In the genomic region with DNA sequence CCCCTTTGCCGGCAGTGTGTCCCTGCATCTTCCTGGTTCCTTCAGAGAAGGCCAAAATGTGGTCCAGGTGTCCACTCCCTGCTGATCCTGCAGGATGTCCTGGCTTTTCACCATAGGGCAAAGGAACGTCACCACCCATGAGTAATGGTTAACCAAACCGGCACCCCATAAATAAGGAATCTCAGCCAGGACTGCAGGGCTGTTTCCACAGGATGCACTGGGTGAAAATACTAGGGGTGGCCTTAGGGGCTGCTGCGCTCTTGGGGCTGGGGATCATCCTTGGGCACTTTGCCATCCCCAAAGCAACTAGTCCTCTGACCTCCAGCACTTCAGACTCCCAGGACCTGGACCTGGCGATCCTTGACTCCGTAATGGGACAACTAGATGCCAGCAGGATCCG, we compare ENCODE assay signal across 15 mouse cellular contexts. TPM values are rescaled to one million over a fixed set of nuclear protein-coding genes. Genes with fewer than 3 reads are reported as not detected.
DNase-seq lines count a peak whose midpoint lies in the region; ATAC-seq and TF ChIP-seq lines count a peak whose summit lies in the region.
"Had no signal": no experiment of that assay in that cellular context is flagged by ENCODE, and none has a peak within 500 bp of the region (broad histone marks: within the 10 kb centered on the region; RNA-seq: fewer than 3 reads in every experiment).

A gene (plus strand): TSS at position 197 of the 400 bp plus-strand sequence.

- H3K4me3 ChIP-seq in neural tube, embryonic 11.5 days (ENCODE audit: low read depth, low read length) = no peak within 1 kb of the TSS
- peak within 1 kb of the TSS; percentile 36 for H3K4me3 ChIP-seq in intestine, postnatal 0 days (ENCODE audit: low read depth, low read length)
- H3K4me3 ChIP-seq: heart, embryonic 12.5 days; limb, embryonic 15.5 days had no signal

- H3K27ac ChIP-seq in neural tube, embryonic 11.5 days (ENCODE audit: low read depth, low read length) = no peak within 1 kb of the TSS
- peak within 1 kb of the TSS; percentile 50 for H3K27ac ChIP-seq in intestine, postnatal 0 days (ENCODE audit: low read depth, low read length)
- H3K27ac ChIP-seq: kidney, postnatal 0 days; limb, embryonic 15.5 days had no signal

- H3K4me1 ChIP-seq in neural tube, embryonic 11.5 days (ENCODE audit: control insufficient read depth, insufficient read depth, low read length) = no peaks in the 10 kb centered on the region
- 0 out of 2 replicates have a peak, but pooled peaks cover 5% of the 10 kb centered on the region for H3K4me1 ChIP-seq in intestine, postnatal 0 days (replicated peaks; ENCODE audit: control insufficient read depth, insufficient read depth, low read length)
- H3K4me1 ChIP-seq: heart, embryonic 12.5 days; limb, embryonic 15.5 days had no signal

- ATAC-seq in neural tube, embryonic 11.5 days (ENCODE audit: insufficient read depth, low FRiP score, low TSS enrichment) = no peak
- peak; percentile 40; the same call in 1 of the 2 replicates for ATAC-seq in intestine, postnatal 0 days

- peak within 1 kb of the TSS; percentile 22; the same call in 1 of the 2 replicates for H3K9ac ChIP-seq in neural tube, embryonic 11.5 days (ENCODE audit: low read length)
- no peak within 1 kb of the TSS for H3K9ac ChIP-seq in intestine, postnatal 0 days (ENCODE audit: low read depth, low read length)
- H3K9ac ChIP-seq: heart, embryonic 12.5 days; limb, embryonic 15.5 days had no signal

- no peaks in the 10 kb centered on the region for H3K9me3 ChIP-seq in neural tube, embryonic 11.5 days (ENCODE audit: control insufficient read depth, low read length)
- no peaks in the 10 kb centered on the region for H3K9me3 ChIP-seq in intestine, postnatal 0 days (ENCODE audit: control insufficient read depth)
- H3K9me3 ChIP-seq: heart, embryonic 12.5 days; limb, embryonic 15.5 days had no signal

- peak; percentile 33 for DNase-seq in kidney, adult 18-20 months
- DNase-seq in kidney, postnatal 10 days = no peak
- no peak for DNase-seq in neural tube, embryonic 11.5 days (ENCODE audit: low spot score)
- no peak for DNase-seq in neural tube, embryonic 10.5 days (ENCODE audit: extremely low spot score, low spot score)
- no peak for DNase-seq in yolk sac, embryonic 10.5 days (ENCODE audit: low spot score)
- no peak for DNase-seq in embryo, embryonic 10.5 days (ENCODE audit: low spot score)
- DNase-seq: cerebellum, postnatal 10 days; embryo, embryonic 11 days; gastrocnemius, postnatal 36 days; heart, postnatal 36 days; right cerebral cortex, postnatal 25 days had no signal

- no peak for TF ChIP-seq CTCF in intestine, postnatal 0 days (IDR thresholded peaks at IDR 0.05; ENCODE audit: low read depth)

- H3K4me2 ChIP-seq in neural tube, embryonic 11.5 days (ENCODE audit: low read depth) = no peak within 1 kb of the TSS
- H3K4me2 ChIP-seq in intestine, postnatal 0 days (replicated peaks; ENCODE audit: low read depth) = peak within 1 kb of the TSS; percentile 63
- H3K4me2 ChIP-seq: heart, embryonic 12.5 days; limb, embryonic 15.5 days had no signal

- WGBS in neural tube, embryonic 11.5 days = 85% methylated on average over 7 of the region's 7 CpGs
- WGBS in intestine, postnatal 0 days = 46% methylated on average over 7 of the region's 7 CpGs

- no peaks in the 10 kb centered on the region for H3K27me3 ChIP-seq in neural tube, embryonic 11.5 days (ENCODE audit: control insufficient read depth, insufficient read depth, low read length)
- no peaks in the 10 kb centered on the region for H3K27me3 ChIP-seq in intestine, postnatal 0 days (replicated peaks; ENCODE audit: control insufficient read depth, insufficient read depth, low read length)
- H3K27me3 ChIP-seq: heart, embryonic 12.5 days; limb, embryonic 15.5 days had no signal

- no peaks in the 10 kb centered on the region for H3K36me3 ChIP-seq in neural tube, embryonic 11.5 days (ENCODE audit: control insufficient read depth, insufficient read depth, low read length)
- H3K36me3 ChIP-seq in intestine, postnatal 0 days (ENCODE audit: control insufficient read depth, insufficient read depth) = peaks cover 5% of the 10 kb centered on the region; the same call in 1 of the 2 replicates
- H3K36me3 ChIP-seq: heart, embryonic 12.5 days; limb, embryonic 15.5 days had no signal

RNA-seq across cellular contexts. Expression of the gene that starts here (rescaled TPM):
- 0.53 and 0.77 TPM in 2 replicates for polyA plus RNA-seq in neural tube, embryonic 11.5 days (2014; fragmentation: Nextera tagmentation; extraction: Ambion mirVana)
- polyA plus RNA-seq in intestine, postnatal 0 days (2015; fragmentation: Nextera tagmentation; extraction: Ambion mirVana) = 273 and 333 TPM in 2 replicates

Comparison
In these comparisons a context has a peak if more than half of its experiments do, and no peak if none do; other contexts are left out.
1. RNA of the gene that starts here (polyA plus RNA-seq): 273 to 333 TPM in intestine, postnatal 0 days; 0.53 to 0.77 TPM in neural tube, embryonic 11.5 days; every median in the first group is over 100 times any median in the second.